Mouse (Mus musculus): ENCODE data around the gene Hmgb3.

Gene Hmgb3

DNA sequence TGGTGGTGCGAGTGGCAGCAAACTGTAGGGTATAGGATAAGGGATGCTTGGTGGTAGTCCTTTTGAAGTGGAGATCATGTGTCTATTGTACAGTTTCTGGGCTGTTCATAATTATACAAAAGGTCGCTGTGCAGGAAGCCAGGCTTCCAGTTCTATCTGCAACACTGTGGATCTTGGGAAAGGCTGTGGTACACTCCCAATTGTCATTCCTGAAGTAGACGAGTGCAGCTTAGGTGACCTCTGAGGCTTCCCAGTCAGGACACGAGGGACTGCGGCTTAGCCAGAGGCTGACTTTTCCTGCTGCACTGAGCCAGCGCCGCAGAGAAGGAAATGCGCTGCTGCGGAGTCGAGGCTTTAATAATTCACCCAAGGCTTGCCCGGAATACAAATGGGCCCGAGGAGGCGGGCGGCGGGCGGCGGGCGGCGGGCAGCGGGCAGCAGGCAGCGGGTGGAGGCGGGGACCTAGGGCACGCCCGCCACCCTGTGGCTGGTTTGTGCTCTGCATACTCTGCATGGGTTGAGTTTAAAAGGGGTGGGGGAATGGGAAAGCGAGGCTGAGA, 45.4 kb downstream of the Hmgb3 start:
- peak; percentile 42 to 55 for DNase-seq

All from cerebellum, adult 18-20 months (tissue).